Mouse (Mus musculus) embryonic facial prominence, embryonic 10.5 days (tissue): Measurements from ENCODE around the gene Pappa2. TPM values are rescaled to one million over a fixed set of nuclear protein-coding genes. Genes with fewer than 3 reads are reported as not detected.

Source experiments
- DNase-seq: peaks from one replicate; pipeline ENCODE4 v3.0.0-alpha.2; 2017; ENCODE audit warnings: low spot score
- H3K27ac ChIP-seq: fragments of 300-500 bp; sonication (generic); replicated peaks from 2 replicates; pipeline ENCODE4 v1.5.1; 2016; ENCODE audit warnings: mild to moderate bottlenecking
- H3K27me3 ChIP-seq: fragments of 300-500 bp; sonication (generic); replicated peaks from 2 replicates; pipeline ENCODE4 v1.6.1; 2016; ENCODE audit warnings: low read depth, mild to moderate bottlenecking; ENCODE audit not compliant: poor library complexity, severe bottlenecking
- H3K36me3 ChIP-seq: fragments of 300-500 bp; sonication (generic); replicated peaks from 2 replicates; pipeline ENCODE4 v1.6.1; 2016; ENCODE audit warnings: mild to moderate bottlenecking, moderate library complexity
- H3K4me1 ChIP-seq: fragments of 300-500 bp; sonication (generic); 2 replicates; pipeline ENCODE4 v1.6.1; 2016
- H3K4me3 ChIP-seq: fragments of 300-500 bp; sonication (generic); 2 replicates; pipeline ENCODE4 v1.5.1; 2016; ENCODE audit warnings: mild to moderate bottlenecking, moderate library complexity
- H3K9me3 ChIP-seq: fragments of 300-500 bp; sonication (generic); 2 replicates; pipeline ENCODE4 v1.6.1; 2016; ENCODE audit warnings: mild to moderate bottlenecking
- WGBS: fragments of 180-500 bp; shearing (Covaris S2); methylation state at CpG from one replicate; pipeline ENCODE4 v1.1.7; 2016; 5-methylcytosine and 5-hydroxymethylcytosine counted together
- polyA plus RNA-seq: library from polyadenylated mRNA; unstranded; fragments of >200 nt; fragmentation: Nextera tagmentation; extraction: Ambion mirVana; gene quantifications from 2 replicates; pipeline ENCODE4 v1.2.1, GENCODE M21; 2016

Pappa2 gene
- polyA plus RNA-seq, 1 experiment from 2014 or later, result 1.5 TPM

GRCm38 (mm10) chr1:158819676-158820075 lies 160.6 kb downstream of the Pappa2 start:
- H3K4me3 ChIP-seq, result no peak overlapping the region
- H3K27ac ChIP-seq, result no peak overlapping the region
- H3K9me3 ChIP-seq, result no peaks in the 10 kb centered on the region
- H3K36me3 ChIP-seq, result no peaks in the 10 kb centered on the region
- H3K4me1 ChIP-seq, result no peaks in the 10 kb centered on the region
- H3K27me3 ChIP-seq, result no peaks in the 10 kb centered on the region
- DNase-seq, result no peak
- 90% methylated on average over 2 of the region's 2 CpGs for WGBS

- no peak overlapping the region for H3K27ac ChIP-seq
- H3K4me3 ChIP-seq, result no peak overlapping the region
- H3K36me3 ChIP-seq, result no peaks in the 10 kb centered on the region
- no peaks in the 10 kb centered on the region for H3K4me1 ChIP-seq
- 89% methylated on average over 3 of the region's 3 CpGs for WGBS
- DNase-seq, result no peak
- H3K27me3 ChIP-seq, result no peaks in the 10 kb centered on the region
- H3K9me3 ChIP-seq, result no peaks in the 10 kb centered on the region
Observed at GRCm38 (mm10) chr1:158816479-158816878, 163.8 kb downstream of the Pappa2 start.

- Histone ChIP-seq H3K9me3 (no peaks in the 10 kb centered on the region), H3K27me3 (no peaks in the 10 kb centered on the region), H3K36me3 (no peaks in the 10 kb centered on the region), H3K4me3 (no peak overlapping the region), H3K27ac (no peak overlapping the region), H3K4me1 (no peaks in the 10 kb centered on the region)
- no peak for DNase-seq
- 48% methylated on average over 3 of the region's 3 CpGs for WGBS
Observed at GRCm38 (mm10) chr1:158811887-158812286, 168.4 kb downstream of the Pappa2 start.

GRCm38 (mm10) chr1:158775486-158775885 lies 204.8 kb downstream of the Pappa2 start:
- Histone ChIP-seq H3K27ac (no peak overlapping the region), H3K36me3 (no peaks in the 10 kb centered on the region), H3K9me3 (no peaks in the 10 kb centered on the region), H3K4me1 (no peaks in the 10 kb centered on the region), H3K27me3 (no peaks in the 10 kb centered on the region), H3K4me3 (no peak overlapping the region)
- 95% methylated on average over 5 of the region's 5 CpGs for WGBS
- DNase-seq, result no peak

GRCm38 (mm10) chr1:158773102-158773501 lies 207.2 kb downstream of the Pappa2 start:
- Histone ChIP-seq H3K27me3 (no peaks in the 10 kb centered on the region), H3K9me3 (no peaks in the 10 kb centered on the region), H3K4me3 (no peak overlapping the region), H3K36me3 (no peaks in the 10 kb centered on the region), H3K4me1 (no peaks in the 10 kb centered on the region), H3K27ac (no peak overlapping the region)
- no peak for DNase-seq

GRCm38 (mm10) chr1:158770756-158771155 lies 209.5 kb downstream of the Pappa2 start:
- WGBS, result 93% methylated on average over 4 of the region's 4 CpGs
- Histone ChIP-seq H3K27me3 (no peaks in the 10 kb centered on the region), H3K36me3 (no peaks in the 10 kb centered on the region), H3K9me3 (no peaks in the 10 kb centered on the region), H3K27ac (no peak overlapping the region), H3K4me3 (no peak overlapping the region), H3K4me1 (no peaks in the 10 kb centered on the region)
- DNase-seq, result no peak

GRCm38 (mm10) chr1:158770036-158770655 lies 210.1 kb downstream of the Pappa2 start:
- Histone ChIP-seq H3K4me3 (no peak overlapping the region), H3K27me3 (no peaks in the 10 kb centered on the region), H3K27ac (no peak overlapping the region), H3K9me3 (no peaks in the 10 kb centered on the region), H3K4me1 (no peaks in the 10 kb centered on the region), H3K36me3 (no peaks in the 10 kb centered on the region)
- no peak for DNase-seq
- WGBS, result 85% methylated on average over 7 of the region's 7 CpGs

GRCm38 (mm10) chr1:158765842-158766241 lies 214.4 kb downstream of the Pappa2 start:
- WGBS, result 66% methylated on average over 2 of the region's 2 CpGs
- DNase-seq, result no peak
- Histone ChIP-seq H3K36me3 (no peaks in the 10 kb centered on the region), H3K27me3 (no peaks in the 10 kb centered on the region), H3K4me3 (no peak overlapping the region), H3K4me1 (no peaks in the 10 kb centered on the region), H3K27ac (no peak overlapping the region), H3K9me3 (no peaks in the 10 kb centered on the region)

- no peaks in the 10 kb centered on the region for H3K4me1 ChIP-seq
- no peak overlapping the region for H3K4me3 ChIP-seq
- H3K27ac ChIP-seq, result no peak overlapping the region
- no peaks in the 10 kb centered on the region for H3K36me3 ChIP-seq
- H3K27me3 ChIP-seq, result no peaks in the 10 kb centered on the region
- H3K9me3 ChIP-seq, result no peaks in the 10 kb centered on the region
- WGBS, result 79% methylated on average over 6 of the region's 6 CpGs
- DNase-seq, result no peak
Observed at GRCm38 (mm10) chr1:158764727-158765126, 215.6 kb downstream of the Pappa2 start.

GRCm38 (mm10) chr1:158764211-158764610 lies 216.1 kb downstream of the Pappa2 start:
- H3K27ac ChIP-seq, result no peak overlapping the region
- no peaks in the 10 kb centered on the region for H3K4me1 ChIP-seq
- no peak for DNase-seq
- no peak overlapping the region for H3K4me3 ChIP-seq
- no peaks in the 10 kb centered on the region for H3K27me3 ChIP-seq
- no peaks in the 10 kb centered on the region for H3K9me3 ChIP-seq
- H3K36me3 ChIP-seq, result no peaks in the 10 kb centered on the region

GRCm38 (mm10) chr1:158748356-158749096 lies 231.8 kb downstream of the Pappa2 start:
- Histone ChIP-seq H3K27me3 (no peaks in the 10 kb centered on the region), H3K27ac (no peak overlapping the region), H3K4me3 (no peak overlapping the region), H3K9me3 (no peaks in the 10 kb centered on the region), H3K4me1 (no peaks in the 10 kb centered on the region), H3K36me3 (no peaks in the 10 kb centered on the region)
- no peak for DNase-seq
- WGBS, result 84% methylated on average over 10 of the region's 10 CpGs

GRCm38 (mm10) chr1:158741449-158741848 lies 238.8 kb downstream of the Pappa2 start:
- WGBS, result 43% methylated on average over 5 of the region's 5 CpGs
- H3K4me3 ChIP-seq, result no peak overlapping the region
- no peaks in the 10 kb centered on the region for H3K9me3 ChIP-seq
- H3K27ac ChIP-seq, result no peak overlapping the region
- no peaks in the 10 kb centered on the region for H3K4me1 ChIP-seq
- no peaks in the 10 kb centered on the region for H3K36me3 ChIP-seq
- no peaks in the 10 kb centered on the region for H3K27me3 ChIP-seq
- DNase-seq, result peak; percentile 33

GRCm38 (mm10) chr1:158740949-158741348 lies 239.3 kb downstream of the Pappa2 start:
- 76% methylated on average over 5 of the region's 5 CpGs for WGBS

More at GRCm38 (mm10) chr1:158740949-158741348, 239.3 kb downstream of the Pappa2 start:
- Histone ChIP-seq H3K4me3 (no peak overlapping the region), H3K27ac (no peak overlapping the region), H3K9me3 (no peaks in the 10 kb centered on the region), H3K36me3 (no peaks in the 10 kb centered on the region), H3K4me1 (no peaks in the 10 kb centered on the region), H3K27me3 (no peaks in the 10 kb centered on the region)
- no peak for DNase-seq
